Mouse (Mus musculus) stomach, embryonic 14.5 days (tissue): ENCODE measurements around the gene Plscr4. TPM values are rescaled to one million over a fixed set of nuclear protein-coding genes. Genes with fewer than 3 reads are reported as not detected.

Experiments
- ATAC-seq: fragments of 200-750 bp; cut with Nextera tagmentation; 2 replicates; pipeline ENCODE4 v1.8.0; 2017; ENCODE audit warnings: low read depth, moderate TSS enrichment; ENCODE audit not compliant: insufficient number of reproducible peaks, insufficient read depth, low FRiP score
- H3K27ac ChIP-seq: fragments of 300-500 bp; sonication (generic); 2 replicates; pipeline ENCODE4 v1.5.1; 2014; ENCODE audit warnings: mild to moderate bottlenecking, low read length, moderate library complexity, mixed read lengths
- H3K27me3 ChIP-seq: fragments of 300-500 bp; sonication (generic); 2 replicates; pipeline ENCODE4 v1.6.1; 2014; ENCODE audit warnings: low read length, control low read depth, mixed read lengths; ENCODE audit not compliant: control insufficient read depth, insufficient read depth
- H3K36me3 ChIP-seq: fragments of 300-500 bp; sonication (generic); 2 replicates; pipeline ENCODE4 v1.6.1; 2014; ENCODE audit warnings: mild to moderate bottlenecking, control low read depth, low read length, moderate library complexity, mixed read lengths; ENCODE audit not compliant: control insufficient read depth, insufficient read depth
- H3K4me1 ChIP-seq: fragments of 300-500 bp; sonication (generic); 2 replicates; pipeline ENCODE4 v1.6.1; 2014; ENCODE audit warnings: low read length, control low read depth, mixed read lengths; ENCODE audit not compliant: control insufficient read depth, insufficient read depth
- H3K4me2 ChIP-seq: fragments of 300-500 bp; sonication (generic); replicated peaks from 2 replicates; pipeline ENCODE4 v1.6.1; 2014; ENCODE audit warnings: low read depth, low read length, control low read depth
- H3K4me3 ChIP-seq: fragments of 300-500 bp; sonication (generic); 2 replicates; pipeline ENCODE4 v1.5.1; 2014; ENCODE audit warnings: low read depth, low read length, control low read depth
- H3K9ac ChIP-seq: fragments of 300-500 bp; sonication (generic); replicated peaks from 2 replicates; pipeline ENCODE4 v1.6.1; 2014; ENCODE audit warnings: low read depth, mild to moderate bottlenecking, control low read depth, low read length, moderate library complexity, mixed read lengths
- H3K9me3 ChIP-seq: fragments of 300-500 bp; sonication (generic); 2 replicates; pipeline ENCODE4 v1.6.1; 2016; ENCODE audit warnings: low read depth, low read length, control low read depth; ENCODE audit not compliant: control insufficient read depth
- WGBS: fragments of 180-500 bp; shearing (Covaris S2); extraction: QIAGEN DNeasy Blood & Tissue Kit; methylation state at CpG from one replicate; pipeline ENCODE4 v1.1.7; 2014; 5-methylcytosine and 5-hydroxymethylcytosine counted together
- polyA plus RNA-seq: library from polyadenylated mRNA; unstranded; fragments of >200 nt; fragmentation: Nextera tagmentation; extraction: Ambion mirVana; gene quantifications from 2 replicates; pipeline ENCODE4 v1.2.1, GENCODE M21; 2014

Gene Plscr4
- polyA plus RNA-seq = 12.1 and 13.2 TPM in 2 replicates

DNA sequence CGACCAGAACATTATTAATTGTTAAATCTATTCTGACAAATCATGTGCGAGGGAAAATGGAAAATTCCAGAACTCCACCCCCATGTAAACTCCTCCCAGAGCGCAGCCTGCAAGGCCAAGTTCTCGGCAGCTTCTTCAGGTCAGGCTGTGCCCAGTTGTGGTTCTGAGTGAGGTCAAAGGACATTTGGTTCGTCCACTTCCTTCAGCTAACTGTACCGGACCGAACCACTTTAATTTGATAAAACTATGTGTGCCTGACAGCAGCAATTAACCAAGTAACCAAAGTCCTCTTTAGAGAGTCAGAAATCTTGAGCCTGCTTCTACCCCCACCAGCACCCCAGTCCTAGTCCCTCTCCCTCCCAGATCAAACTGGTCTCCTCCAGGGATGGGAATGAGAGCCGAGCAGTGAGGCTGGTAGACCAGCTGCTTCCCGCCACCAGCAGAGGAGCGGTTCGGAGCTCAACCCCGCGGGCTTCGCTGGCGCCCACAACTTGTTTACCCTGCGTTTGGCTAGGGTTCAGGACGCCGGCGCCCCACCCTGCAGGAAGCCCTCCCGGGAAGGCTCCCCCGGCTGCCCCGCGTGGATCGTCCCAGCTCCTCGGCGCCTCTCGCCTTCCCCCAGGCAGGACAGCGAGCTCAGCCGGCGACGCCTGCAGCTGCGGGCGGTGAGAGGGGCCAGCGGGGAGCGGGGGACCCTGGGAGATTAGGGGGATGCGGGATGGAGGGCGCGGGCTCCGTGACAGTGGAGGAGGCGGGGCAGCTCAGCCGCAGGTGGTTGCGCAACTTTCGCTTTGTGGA lies at the start of gene Plscr4:
Gene Plscr4 (plus strand): TSS at position 113 of the 798 bp plus-strand sequence.
- peak; percentile 85 for ATAC-seq
- Histone ChIP-seq H3K4me2 (peak within 1 kb of the TSS; percentile 79), H3K27me3 (no peaks in the 10 kb centered on the region), H3K9me3 (no peaks in the 10 kb centered on the region), H3K4me3 (peak within 1 kb of the TSS; percentile 70), H3K36me3 (no peaks in the 10 kb centered on the region), H3K4me1 (0 out of 2 replicates have a peak, but pooled peaks cover 2% of the 10 kb centered on the region), H3K9ac (peak within 1 kb of the TSS; percentile 60), H3K27ac (peak within 1 kb of the TSS; percentile 82; the same call in 1 of the 2 replicates)
- WGBS = 6% methylated on average over 43 of the region's 43 CpGs

DNA sequence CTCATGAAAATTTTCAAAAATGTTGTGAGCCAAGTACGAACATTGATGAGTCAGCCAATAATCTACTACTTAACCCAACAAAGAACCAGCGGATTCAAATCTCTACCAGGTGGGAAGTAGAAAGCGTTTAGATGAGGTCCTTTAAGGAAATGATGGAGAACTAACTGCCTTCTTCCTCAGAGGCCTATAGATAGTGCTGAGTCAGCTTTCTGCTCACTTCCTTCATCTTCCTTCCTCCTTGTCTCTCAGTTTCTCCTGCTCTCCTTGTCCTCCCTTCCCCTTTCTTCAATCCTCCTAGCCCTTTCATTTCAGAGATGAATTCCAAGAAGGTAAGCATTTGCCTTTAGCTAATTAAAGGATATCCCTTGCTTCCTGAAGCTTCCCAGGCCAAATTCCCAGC lies 46.9 kb upstream of the Plscr4 start:
- no peak overlapping the region for H3K4me3 ChIP-seq
- H3K9ac ChIP-seq = no peak overlapping the region
- no peak overlapping the region for H3K27ac ChIP-seq
- H3K9me3 ChIP-seq = no peaks in the 10 kb centered on the region
- H3K4me2 ChIP-seq = no peak overlapping the region
- ATAC-seq = no peak
- H3K4me1 ChIP-seq = no peaks in the 10 kb centered on the region
- whole genome bisulfite sequencing = 93% methylated on average over 3 of the region's 3 CpGs
- H3K27me3 ChIP-seq = no peaks in the 10 kb centered on the region
- no peaks in the 10 kb centered on the region for H3K36me3 ChIP-seq

DNA sequence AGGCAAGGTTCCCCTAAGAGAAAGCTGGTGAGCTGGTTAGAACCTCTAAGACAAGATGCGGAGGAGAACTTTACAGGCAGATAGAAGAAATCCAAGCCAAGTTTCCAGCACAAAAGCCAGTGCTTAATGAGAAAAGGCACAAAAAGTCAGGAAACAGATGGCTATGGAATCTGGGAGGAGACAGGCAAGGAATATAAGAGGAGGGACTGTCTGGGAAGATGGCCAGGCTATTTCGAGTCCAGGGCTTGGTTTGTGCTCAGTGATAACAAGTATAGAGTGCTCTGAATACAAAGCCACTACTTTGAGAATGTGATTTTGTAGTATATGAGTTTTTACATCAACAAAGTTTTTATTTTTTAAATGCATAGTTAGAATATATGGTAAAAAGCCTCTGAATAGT lies 45.1 kb upstream of the Plscr4 start:
- no peak overlapping the region for H3K9ac ChIP-seq
- no peak overlapping the region for H3K27ac ChIP-seq
- H3K4me1 ChIP-seq = no peaks in the 10 kb centered on the region
- no peaks in the 10 kb centered on the region for H3K36me3 ChIP-seq
- no peaks in the 10 kb centered on the region for H3K9me3 ChIP-seq
- H3K27me3 ChIP-seq = no peaks in the 10 kb centered on the region
- no peak overlapping the region for H3K4me3 ChIP-seq
- WGBS = 74% methylated on average over 2 of the region's 2 CpGs
- 0 out of 2 replicates have a peak, but pooled peaks have one; percentile 46 for ATAC-seq
- no peak overlapping the region for H3K4me2 ChIP-seq

DNA sequence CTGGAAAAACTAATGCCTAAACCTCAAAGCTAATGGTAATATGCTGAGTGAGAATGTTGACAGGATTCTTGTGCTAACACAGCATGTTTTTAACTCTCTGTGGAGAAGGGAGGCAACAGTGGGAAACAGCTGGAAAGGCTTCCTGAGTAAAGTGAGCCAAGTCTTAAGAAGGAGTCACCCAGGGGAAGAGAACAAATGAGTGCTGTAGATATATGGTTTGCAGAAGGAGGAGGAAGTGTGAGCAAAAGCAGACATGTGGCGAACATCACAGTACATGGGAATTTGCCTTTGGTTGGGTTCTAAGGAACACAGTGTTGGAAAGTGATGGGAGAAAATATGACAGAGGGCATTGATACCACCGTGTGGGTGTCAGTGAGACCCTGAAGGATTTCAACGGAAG lies 43.5 kb upstream of the Plscr4 start:
- Histone ChIP-seq H3K9ac (no peak overlapping the region), H3K36me3 (no peaks in the 10 kb centered on the region), H3K9me3 (no peaks in the 10 kb centered on the region), H3K27me3 (no peaks in the 10 kb centered on the region), H3K27ac (no peak overlapping the region; the same call in 1 of the 2 replicates), H3K4me3 (no peak overlapping the region), H3K4me2 (no peak overlapping the region), H3K4me1 (no peaks in the 10 kb centered on the region)
- 66% methylated on average over 3 of the region's 3 CpGs for WGBS
- peak; percentile 58; the same call in 1 of the 2 replicates for ATAC-seq

DNA sequence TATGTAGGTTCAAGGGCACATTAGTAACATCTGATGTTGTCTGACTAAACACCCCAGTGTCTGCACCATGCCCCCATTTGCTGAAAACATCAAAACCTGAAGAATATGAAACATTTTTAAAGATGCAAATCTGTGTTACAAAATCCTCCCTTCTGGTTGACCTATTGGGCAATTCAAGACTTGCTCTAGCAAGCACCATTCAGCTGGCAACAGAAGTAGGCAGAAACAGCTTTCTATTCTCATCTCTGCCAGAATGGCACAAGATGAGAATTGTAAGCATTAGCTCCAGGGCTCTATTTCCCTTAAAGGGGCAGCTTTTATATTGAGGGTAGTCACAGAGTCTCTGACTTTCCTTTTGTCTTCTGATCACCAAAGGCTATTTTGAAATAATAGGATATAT lies 19.4 kb upstream of the Plscr4 start:
- Histone ChIP-seq H3K9me3 (no peaks in the 10 kb centered on the region), H3K4me3 (no peak overlapping the region), H3K27me3 (no peaks in the 10 kb centered on the region), H3K36me3 (no peaks in the 10 kb centered on the region), H3K4me1 (no peaks in the 10 kb centered on the region), H3K27ac (no peak overlapping the region), H3K9ac (no peak overlapping the region), H3K4me2 (no peak overlapping the region)
- ATAC-seq = no peak

DNA sequence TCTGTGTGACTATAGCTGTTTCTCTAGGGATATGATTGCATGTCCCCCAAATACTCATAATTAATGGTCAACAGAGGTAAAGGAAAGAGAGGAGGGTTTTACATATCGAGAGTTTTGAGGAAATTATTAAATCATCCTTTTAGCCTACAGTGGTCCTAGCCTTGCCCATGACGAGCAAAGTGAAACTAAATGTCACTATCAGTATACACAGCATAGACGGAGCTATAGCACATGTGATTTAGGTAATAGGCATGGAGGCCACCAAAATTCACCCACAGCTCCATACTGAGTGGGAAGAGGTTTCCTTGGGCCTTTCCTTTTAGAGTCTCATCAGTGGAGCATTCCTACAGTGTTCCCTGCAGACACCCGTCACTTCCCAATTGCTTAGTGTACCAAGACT lies 15.7 kb upstream of the Plscr4 start:
- 79% methylated on average over 4 of the region's 4 CpGs for WGBS
- no peak overlapping the region for H3K27ac ChIP-seq
- no peak overlapping the region for H3K9ac ChIP-seq
- H3K27me3 ChIP-seq = no peaks in the 10 kb centered on the region
- no peaks in the 10 kb centered on the region for H3K9me3 ChIP-seq
- no peaks in the 10 kb centered on the region for H3K4me1 ChIP-seq
- H3K36me3 ChIP-seq = no peaks in the 10 kb centered on the region
- no peak overlapping the region for H3K4me2 ChIP-seq
- H3K4me3 ChIP-seq = no peak overlapping the region
- ATAC-seq = no peak

DNA sequence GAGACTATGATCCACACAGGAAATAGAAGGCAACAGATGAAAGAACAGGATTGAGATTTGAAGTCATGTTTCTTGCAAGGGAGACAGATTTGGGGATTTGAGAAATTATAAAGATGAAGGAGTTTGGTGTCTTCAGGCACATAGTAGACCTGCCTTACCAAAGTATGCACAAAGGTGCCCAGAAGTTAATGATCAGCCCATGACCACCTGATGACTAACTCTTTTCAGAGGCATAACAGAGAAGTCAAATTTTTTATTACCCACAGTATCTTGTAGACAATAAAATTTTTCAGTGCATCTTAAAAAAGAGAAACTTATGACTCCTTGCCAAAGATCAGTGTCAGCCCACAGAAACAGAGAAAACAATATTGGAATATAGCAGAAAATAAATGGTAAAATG lies 12.6 kb upstream of the Plscr4 start:
- H3K9me3 ChIP-seq = no peaks in the 10 kb centered on the region
- H3K4me3 ChIP-seq = no peak overlapping the region
- H3K27me3 ChIP-seq = no peaks in the 10 kb centered on the region
- no peaks in the 10 kb centered on the region for H3K36me3 ChIP-seq
- no peak overlapping the region for H3K27ac ChIP-seq
- H3K9ac ChIP-seq = no peak overlapping the region
- no peak for ATAC-seq
- H3K4me1 ChIP-seq = no peaks in the 10 kb centered on the region
- no peak overlapping the region for H3K4me2 ChIP-seq

DNA sequence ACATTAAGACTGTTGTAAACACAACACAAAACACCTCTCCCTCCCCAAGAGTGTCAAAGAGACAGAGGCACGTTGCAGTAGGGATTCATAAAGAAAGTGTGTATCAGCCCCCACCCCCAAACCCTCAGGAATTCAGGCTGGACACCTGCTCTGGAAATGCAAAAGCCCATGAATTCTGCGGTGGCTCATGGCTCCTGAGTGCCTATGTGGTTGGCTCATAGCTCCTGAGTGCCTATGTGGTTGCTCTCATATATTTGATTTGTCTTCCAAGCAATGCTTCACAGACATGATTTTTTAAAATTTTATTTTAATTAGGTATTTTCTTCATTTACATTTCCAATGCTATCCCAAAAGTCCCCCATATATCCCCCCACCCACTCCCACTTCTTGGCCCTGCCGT lies 568 bp upstream of the Plscr4 start:
- Histone ChIP-seq H3K27me3 (no peaks in the 10 kb centered on the region), H3K9me3 (no peaks in the 10 kb centered on the region), H3K4me1 (0 out of 2 replicates have a peak, but pooled peaks cover 2% of the 10 kb centered on the region), H3K4me2 (no peak overlapping the region), H3K9ac (no peak overlapping the region), H3K27ac (no peak overlapping the region), H3K36me3 (no peaks in the 10 kb centered on the region), H3K4me3 (no peak overlapping the region)
- no peak for ATAC-seq
- WGBS = 78% methylated on average over 3 of the region's 3 CpGs

DNA sequence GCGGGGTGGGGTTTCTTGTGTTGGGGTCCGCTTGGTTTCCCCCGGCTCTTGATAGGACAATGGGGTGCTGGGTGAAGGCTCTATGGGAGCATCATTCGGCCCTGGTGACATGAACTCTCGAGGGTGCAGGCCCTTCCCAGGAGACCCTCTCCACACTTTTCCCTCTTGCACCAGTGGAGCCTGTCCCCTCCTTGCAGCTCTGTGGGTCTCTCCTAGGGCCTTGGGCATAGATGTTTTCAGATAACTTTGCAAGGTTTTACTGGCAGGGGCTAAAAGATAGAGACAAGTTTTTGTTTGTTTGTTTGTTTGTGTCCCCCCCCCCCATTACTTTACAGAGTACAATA lies 858 bp downstream of the Plscr4 start:
- peak; percentile 43; the same call in 1 of the 2 replicates for ATAC-seq
- Histone ChIP-seq H3K4me2 (peak overlapping the region; percentile 79), H3K9me3 (no peaks in the 10 kb centered on the region), H3K27me3 (no peaks in the 10 kb centered on the region), H3K4me3 (peak overlapping the region; percentile 70), H3K9ac (peak overlapping the region; percentile 60), H3K4me1 (0 out of 2 replicates have a peak, but pooled peaks cover 2% of the 10 kb centered on the region), H3K36me3 (no peaks in the 10 kb centered on the region), H3K27ac (peak overlapping the region; percentile 82; the same call in 1 of the 2 replicates)
- 0% methylated on average over 5 of the region's 5 CpGs for WGBS
